In the genomic region with DNA sequence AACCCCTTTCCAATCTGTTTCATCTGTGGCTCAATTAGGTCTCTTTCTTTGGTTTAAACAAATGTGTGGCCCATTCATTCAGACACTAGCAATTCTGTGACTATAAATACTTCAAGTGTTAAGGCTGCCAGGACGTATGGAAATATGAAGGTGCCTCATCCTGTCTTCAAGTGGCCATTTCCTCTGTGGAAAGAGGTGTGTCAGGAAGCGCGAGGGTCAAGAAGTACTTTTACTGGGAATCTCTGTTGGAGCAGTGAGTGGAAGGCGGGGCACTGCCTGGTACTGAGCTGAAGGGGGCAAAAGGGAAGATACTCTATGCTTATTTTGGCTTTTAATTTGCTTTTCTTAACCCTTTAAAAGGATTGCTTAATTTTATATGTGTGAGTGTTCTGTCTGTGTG, we compare ENCODE assay signal across 13 mouse cellular contexts.
A peak's percentile ranks its signal among the peaks of the same experiment; 100 is the strongest.
DNase-seq lines count a peak whose midpoint lies in the region; ATAC-seq lines count a peak whose summit lies in the region.
"Had no signal": no experiment of that assay in that cellular context is flagged by ENCODE, and none has a peak within 500 bp of the region (broad histone marks: within the 10 kb centered on the region; RNA-seq: fewer than 3 reads in every experiment).

No protein-coding gene starts in this region.

- intact Hi-C loops in left cerebral cortex, postnatal 14 days (cut with DNase I), result no loop called here

- no peaks in the 10 kb centered on the region for H3K9me3 ChIP-seq in forebrain, embryonic 13.5 days (replicated peaks)
- no peaks in the 10 kb centered on the region for H3K9me3 ChIP-seq in forebrain, embryonic 16.5 days (ENCODE audit: control insufficient read depth, low read length)
- H3K9me3 ChIP-seq in hindbrain, embryonic 12.5 days (replicated peaks), result no peaks in the 10 kb centered on the region
- no peaks in the 10 kb centered on the region for H3K9me3 ChIP-seq in hindbrain, embryonic 14.5 days (ENCODE audit: control insufficient read depth, low read length)
- H3K9me3 ChIP-seq in embryonic facial prominence, embryonic 10.5 days, result no peaks in the 10 kb centered on the region

- 60% methylated on average over 4 of the region's 4 CpGs for WGBS in forebrain, embryonic 13.5 days
- 61% methylated on average over 4 of the region's 4 CpGs for WGBS in forebrain, embryonic 16.5 days
- 81% methylated on average over 4 of the region's 4 CpGs for WGBS in hindbrain, embryonic 12.5 days
- WGBS in hindbrain, embryonic 14.5 days, result 80% methylated on average over 4 of the region's 4 CpGs
- 79% methylated on average over 4 of the region's 4 CpGs for WGBS in embryonic facial prominence, embryonic 10.5 days

- peak overlapping the region; percentile 45; the same call in 1 of the 2 replicates for H3K27ac ChIP-seq in forebrain, embryonic 13.5 days
- no peak overlapping the region for H3K27ac ChIP-seq in forebrain, embryonic 16.5 days (ENCODE audit: low read length)
- 0 out of 2 replicates have a peak overlapping the region, but pooled peaks have one; percentile 44 for H3K27ac ChIP-seq in hindbrain, embryonic 12.5 days
- H3K27ac ChIP-seq in hindbrain, embryonic 14.5 days, result no peak overlapping the region; the same call in 1 of the 2 replicates
- H3K27ac ChIP-seq in embryonic facial prominence, embryonic 10.5 days (replicated peaks), result peak overlapping the region; percentile 79

- no peaks in the 10 kb centered on the region for H3K27me3 ChIP-seq in forebrain, embryonic 13.5 days
- no peaks in the 10 kb centered on the region for H3K27me3 ChIP-seq in forebrain, embryonic 16.5 days (replicated peaks; ENCODE audit: control insufficient read depth, insufficient read depth, low read length)
- no peaks in the 10 kb centered on the region for H3K27me3 ChIP-seq in hindbrain, embryonic 12.5 days
- H3K27me3 ChIP-seq in hindbrain, embryonic 14.5 days (ENCODE audit: control insufficient read depth, insufficient read depth, low read length), result no peaks in the 10 kb centered on the region
- 0 out of 2 replicates have a peak, but pooled peaks cover 5% of the 10 kb centered on the region for H3K27me3 ChIP-seq in embryonic facial prominence, embryonic 10.5 days (replicated peaks; ENCODE audit: low read depth, poor library complexity, severe bottlenecking)

- H3K4me3 ChIP-seq in forebrain, embryonic 13.5 days, result no peak overlapping the region
- no peak overlapping the region for H3K4me3 ChIP-seq in forebrain, embryonic 16.5 days (replicated peaks; ENCODE audit: low read length)
- H3K4me3 ChIP-seq in hindbrain, embryonic 12.5 days, result no peak overlapping the region
- no peak overlapping the region for H3K4me3 ChIP-seq in hindbrain, embryonic 14.5 days (replicated peaks; ENCODE audit: low read length)
- no peak overlapping the region for H3K4me3 ChIP-seq in embryonic facial prominence, embryonic 10.5 days

- no peak for DNase-seq in hindbrain, embryonic 14.5 days (ENCODE audit: low spot score)
- no peak for DNase-seq in embryonic facial prominence, embryonic 10.5 days (ENCODE audit: low spot score)
- peak; percentile 30 for DNase-seq in lung, postnatal 10 days
- DNase-seq in left cerebral cortex, postnatal 14 days (ENCODE audit: low spot score in 2 of 2), result no peak
- no peak for DNase-seq in adrenal gland, postnatal 4 days (ENCODE audit: low spot score in 2 of 2)
- DNase-seq: cerebellum, adult 8-10 months; kidney, postnatal 25 days; left cerebral cortex, postnatal 4 days; right cerebral cortex, postnatal 14 days had no signal

- H3K4me2 ChIP-seq in forebrain, embryonic 13.5 days, result peak overlapping the region; percentile 35; the same call in 1 of the 2 replicates
- H3K4me2 ChIP-seq in forebrain, embryonic 16.5 days (ENCODE audit: low read length), result no peak overlapping the region
- H3K4me2 ChIP-seq in hindbrain, embryonic 12.5 days (replicated peaks), result no peak overlapping the region
- H3K4me2 ChIP-seq in hindbrain, embryonic 14.5 days (replicated peaks), result no peak overlapping the region

- no peaks in the 10 kb centered on the region for H3K36me3 ChIP-seq in forebrain, embryonic 13.5 days (ENCODE audit: poor library complexity, severe bottlenecking)
- H3K36me3 ChIP-seq in forebrain, embryonic 16.5 days (ENCODE audit: control insufficient read depth, insufficient read depth), result no peaks in the 10 kb centered on the region
- no peaks in the 10 kb centered on the region for H3K36me3 ChIP-seq in hindbrain, embryonic 12.5 days
- H3K36me3 ChIP-seq in hindbrain, embryonic 14.5 days (replicated peaks; ENCODE audit: control insufficient read depth, insufficient read depth), result peaks cover 2% of the 10 kb centered on the region; the same call in 1 of the 2 replicates
- no peaks in the 10 kb centered on the region for H3K36me3 ChIP-seq in embryonic facial prominence, embryonic 10.5 days (replicated peaks)

- ATAC-seq in forebrain, embryonic 13.5 days, result peak; percentile 16; the same call in 1 of the 2 replicates
- no peak for ATAC-seq in forebrain, embryonic 16.5 days
- no peak for ATAC-seq in hindbrain, embryonic 12.5 days (ENCODE audit: low FRiP score)
- ATAC-seq in hindbrain, embryonic 14.5 days (ENCODE audit: low FRiP score), result no peak
- ATAC-seq: intestine, postnatal 0 days had no signal

- peaks cover 39% of the 10 kb centered on the region for H3K4me1 ChIP-seq in forebrain, embryonic 13.5 days
- H3K4me1 ChIP-seq in forebrain, embryonic 16.5 days (replicated peaks; ENCODE audit: control insufficient read depth, insufficient read depth, low read length), result peaks cover 24% of the 10 kb centered on the region
- H3K4me1 ChIP-seq in hindbrain, embryonic 12.5 days, result peaks cover 13% of the 10 kb centered on the region
- H3K4me1 ChIP-seq in hindbrain, embryonic 14.5 days (replicated peaks; ENCODE audit: control insufficient read depth, insufficient read depth, low read length), result no peaks in the 10 kb centered on the region
- H3K4me1 ChIP-seq in embryonic facial prominence, embryonic 10.5 days, result peaks cover 34% of the 10 kb centered on the region

- no peak overlapping the region for H3K9ac ChIP-seq in forebrain, embryonic 13.5 days
- no peak overlapping the region for H3K9ac ChIP-seq in forebrain, embryonic 16.5 days (replicated peaks; ENCODE audit: low read depth, low read length)
- H3K9ac ChIP-seq in hindbrain, embryonic 12.5 days, result no peak overlapping the region
- no peak overlapping the region for H3K9ac ChIP-seq in hindbrain, embryonic 14.5 days

Comparison
In these comparisons a context has a peak if more than half of its experiments do, and no peak if none do; other contexts are left out.
1. H3K27ac ChIP-seq: peak in forebrain, embryonic 13.5 days (single experiment), hindbrain, embryonic 12.5 days (single experiment) and embryonic facial prominence, embryonic 10.5 days (single experiment); none in forebrain, embryonic 16.5 days (single experiment) and hindbrain, embryonic 14.5 days (single experiment).